Mouse (Mus musculus) stomach, postnatal 0 days (tissue): ENCODE measurements at regions not wholly inside any gene's neighbourhood (a gene's known extent, or its start where the extent isn't known, plus 50 kb on each side); places are given as distances from the start of the nearest gene placed in this dataset.

ENCODE experiments used
- CTCF ChIP-seq: IDR thresholded peaks from 2 replicates; pipeline ENCODE4 v1.5.1; 2016; ENCODE audit warnings: antibody characterized with exemption, low read depth, mild to moderate bottlenecking, moderate library complexity
- EP300 ChIP-seq: optimal IDR thresholded peaks from 2 replicates; pipeline ENCODE3; 2016; ENCODE audit warnings: antibody characterized with exemption

- no peak for TF ChIP-seq CTCF
- TF ChIP-seq EP300 = no peak
These were observed 497.8 kb downstream of the Cntn6 start for GRCm38 (mm10) chr6:104990366-104990765.
